Mouse (Mus musculus) forebrain, embryonic 13.5 days (tissue): ENCODE data around the gene Ndufs6. TPM values are rescaled to one million over a fixed set of nuclear protein-coding genes. Genes with fewer than 3 reads are reported as not detected.

Experiments used
- ATAC-seq: fragments of 200-750 bp; cut with Nextera tagmentation; 2 replicates; pipeline ENCODE4 v1.8.0; 2017
- H3K27ac ChIP-seq: fragments of 300-500 bp; sonication (generic); 2 replicates; pipeline ENCODE4 v1.5.1; 2015; ENCODE audit warnings: inconsistent platforms, mild to moderate bottlenecking, moderate library complexity
- H3K27me3 ChIP-seq: fragments of 300-500 bp; sonication (generic); 2 replicates; pipeline ENCODE4 v1.6.1; 2015; ENCODE audit warnings: mild to moderate bottlenecking, inconsistent platforms
- H3K36me3 ChIP-seq: fragments of 300-500 bp; sonication (generic); 2 replicates; pipeline ENCODE4 v1.6.1; 2015; ENCODE audit warnings: mild to moderate bottlenecking, inconsistent platforms; ENCODE audit not compliant: poor library complexity, severe bottlenecking
- H3K4me1 ChIP-seq: fragments of 300-500 bp; sonication (generic); 2 replicates; pipeline ENCODE4 v1.6.1; 2015; ENCODE audit warnings: inconsistent platforms
- H3K4me2 ChIP-seq: fragments of 300-500 bp; sonication (generic); 2 replicates; pipeline ENCODE4 v1.6.1; 2015; ENCODE audit warnings: inconsistent platforms, mild to moderate bottlenecking, moderate library complexity
- H3K4me3 ChIP-seq: fragments of 300-500 bp; sonication (generic); 2 replicates; pipeline ENCODE4 v1.5.1; 2015; ENCODE audit warnings: mild to moderate bottlenecking, inconsistent platforms
- H3K9ac ChIP-seq: fragments of 300-500 bp; sonication (generic); 2 replicates; pipeline ENCODE4 v1.6.1; 2015; ENCODE audit warnings: mild to moderate bottlenecking, inconsistent platforms
- H3K9me3 ChIP-seq: fragments of 300-500 bp; sonication (generic); replicated peaks from 2 replicates; pipeline ENCODE4 v1.6.1; 2016; ENCODE audit warnings: inconsistent platforms
- WGBS: fragments of 180-500 bp; shearing (Covaris S2); methylation state at CpG from one replicate; pipeline ENCODE4 v1.1.7; 2015; 5-methylcytosine and 5-hydroxymethylcytosine counted together
- polyA plus RNA-seq: library from polyadenylated mRNA; unstranded; fragments of >200 nt; fragmentation: Nextera tagmentation; extraction: Ambion mirVana; gene quantifications from 2 replicates; pipeline ENCODE4 v1.2.1, GENCODE M21; 2015

Gene Ndufs6
- polyA plus RNA-seq, 1 experiment from 2014 or later: 392 TPM

- no peaks in the 10 kb centered on the region for H3K9me3 ChIP-seq
- WGBS: 54% methylated on average over 6 of the region's 6 CpGs
These were observed 23.6 kb downstream of the Ndufs6 start for GRCm38 (mm10) chr13:73304729-73305128.

GRCm38 (mm10) chr13:73299322-73299721 is 29.0 kb downstream of the Ndufs6 start:
- WGBS: 86% methylated on average over 5 of the region's 5 CpGs
- Histone ChIP-seq H3K27ac (no peak overlapping the region), H3K36me3 (no peaks in the 10 kb centered on the region)

More at GRCm38 (mm10) chr13:73304729-73305128, 23.6 kb downstream of the Ndufs6 start:
- no peak overlapping the region for H3K9ac ChIP-seq
- no peaks in the 10 kb centered on the region for H3K36me3 ChIP-seq
- ATAC-seq: no peak
- peaks cover 18% of the 10 kb centered on the region for H3K4me1 ChIP-seq
- H3K27me3 ChIP-seq: 0 out of 2 replicates have a peak, but pooled peaks cover 5% of the 10 kb centered on the region
- H3K27ac ChIP-seq: no peak overlapping the region
- no peak overlapping the region for H3K4me3 ChIP-seq
- no peak overlapping the region for H3K4me2 ChIP-seq

GRCm38 (mm10) chr13:73298717-73299116 is 29.6 kb downstream of the Ndufs6 start:
- no peak overlapping the region for H3K4me2 ChIP-seq
- WGBS: 78% methylated on average over 4 of the region's 4 CpGs
- ATAC-seq: no peak

More at GRCm38 (mm10) chr13:73299322-73299721, 29.0 kb downstream of the Ndufs6 start:
- Histone ChIP-seq H3K9me3 (no peaks in the 10 kb centered on the region), H3K4me1 (no peaks in the 10 kb centered on the region), H3K4me3 (no peak overlapping the region), H3K27me3 (no peaks in the 10 kb centered on the region), H3K9ac (no peak overlapping the region), H3K4me2 (no peak overlapping the region)
- no peak for ATAC-seq

GRCm38 (mm10) chr13:73291102-73291501 is 37.2 kb downstream of the Ndufs6 start:
- Histone ChIP-seq H3K9me3 (no peaks in the 10 kb centered on the region), H3K36me3 (no peaks in the 10 kb centered on the region), H3K27me3 (no peaks in the 10 kb centered on the region), H3K27ac (no peak overlapping the region), H3K4me3 (no peak overlapping the region), H3K4me2 (no peak overlapping the region), H3K9ac (no peak overlapping the region), H3K4me1 (no peaks in the 10 kb centered on the region)
- WGBS: 49% methylated on average over 2 of the region's 2 CpGs
- ATAC-seq: no peak

More at GRCm38 (mm10) chr13:73298717-73299116, 29.6 kb downstream of the Ndufs6 start:
- Histone ChIP-seq H3K9ac (no peak overlapping the region), H3K9me3 (no peaks in the 10 kb centered on the region), H3K4me1 (no peaks in the 10 kb centered on the region), H3K4me3 (no peak overlapping the region), H3K27me3 (no peaks in the 10 kb centered on the region), H3K36me3 (no peaks in the 10 kb centered on the region), H3K27ac (no peak overlapping the region)

GRCm38 (mm10) chr13:73290206-73290605 is 38.1 kb downstream of the Ndufs6 start:
- no peak for ATAC-seq
- Histone ChIP-seq H3K27ac (no peak overlapping the region), H3K36me3 (no peaks in the 10 kb centered on the region), H3K27me3 (no peaks in the 10 kb centered on the region), H3K4me2 (no peak overlapping the region), H3K4me1 (no peaks in the 10 kb centered on the region), H3K4me3 (no peak overlapping the region), H3K9ac (no peak overlapping the region), H3K9me3 (no peaks in the 10 kb centered on the region)
- 88% methylated on average over 6 of the region's 6 CpGs for WGBS

GRCm38 (mm10) chr13:73283534-73283933 is 44.8 kb downstream of the Ndufs6 start:
- H3K4me1 ChIP-seq: no peaks in the 10 kb centered on the region
- H3K9ac ChIP-seq: no peak overlapping the region
- ATAC-seq: no peak
- no peaks in the 10 kb centered on the region for H3K9me3 ChIP-seq
- H3K27ac ChIP-seq: no peak overlapping the region
- no peaks in the 10 kb centered on the region for H3K36me3 ChIP-seq
- no peak overlapping the region for H3K4me2 ChIP-seq
- WGBS: 93% methylated on average over 1 of the region's 1 CpGs
- H3K4me3 ChIP-seq: no peak overlapping the region
- peaks cover 12% of the 10 kb centered on the region; the same call in 1 of the 2 replicates for H3K27me3 ChIP-seq

GRCm38 (mm10) chr13:73282407-73282806 is 45.9 kb downstream of the Ndufs6 start:
- no peak for ATAC-seq
- H3K4me3 ChIP-seq: no peak overlapping the region

GRCm38 (mm10) chr13:73279196-73279595 is 49.1 kb downstream of the Ndufs6 start:
- H3K4me1 ChIP-seq: no peaks in the 10 kb centered on the region
- peaks cover 40% of the 10 kb centered on the region for H3K27me3 ChIP-seq
- 74% methylated on average over 1 of the region's 1 CpGs for WGBS
- no peaks in the 10 kb centered on the region for H3K9me3 ChIP-seq
- no peak for ATAC-seq
- no peaks in the 10 kb centered on the region for H3K36me3 ChIP-seq
- H3K4me3 ChIP-seq: no peak overlapping the region
- no peak overlapping the region for H3K4me2 ChIP-seq
- no peak overlapping the region for H3K9ac ChIP-seq
- no peak overlapping the region for H3K27ac ChIP-seq

More at GRCm38 (mm10) chr13:73282407-73282806, 45.9 kb downstream of the Ndufs6 start:
- WGBS: 95% methylated on average over 2 of the region's 2 CpGs
- H3K9me3 ChIP-seq: no peaks in the 10 kb centered on the region
- H3K27me3 ChIP-seq: peaks cover 18% of the 10 kb centered on the region; the same call in 1 of the 2 replicates
- H3K9ac ChIP-seq: no peak overlapping the region
- no peaks in the 10 kb centered on the region for H3K36me3 ChIP-seq
- H3K27ac ChIP-seq: no peak overlapping the region
- H3K4me2 ChIP-seq: no peak overlapping the region
- no peaks in the 10 kb centered on the region for H3K4me1 ChIP-seq

- Histone ChIP-seq H3K4me1 (no peaks in the 10 kb centered on the region), H3K9ac (no peak overlapping the region), H3K27ac (no peak overlapping the region), H3K36me3 (no peaks in the 10 kb centered on the region), H3K4me3 (no peak overlapping the region), H3K27me3 (peaks cover 52% of the 10 kb centered on the region), H3K9me3 (no peaks in the 10 kb centered on the region), H3K4me2 (no peak overlapping the region)
- ATAC-seq: no peak
- 81% methylated on average over 1 of the region's 1 CpGs for WGBS
These were observed 50.5 kb downstream of the Ndufs6 start for GRCm38 (mm10) chr13:73277797-73278196.

- Histone ChIP-seq H3K27me3 (peaks cover 54% of the 10 kb centered on the region), H3K4me1 (no peaks in the 10 kb centered on the region), H3K4me3 (no peak overlapping the region), H3K9ac (no peak overlapping the region), H3K36me3 (no peaks in the 10 kb centered on the region), H3K27ac (no peak overlapping the region), H3K9me3 (no peaks in the 10 kb centered on the region), H3K4me2 (no peak overlapping the region)
- ATAC-seq: no peak
- WGBS: 84% methylated on average over 6 of the region's 6 CpGs
These were observed 51.0 kb downstream of the Ndufs6 start for GRCm38 (mm10) chr13:73277361-73277760.

GRCm38 (mm10) chr13:73273536-73273935 is 54.8 kb downstream of the Ndufs6 start:
- no peak overlapping the region for H3K4me3 ChIP-seq
- peaks cover 22% of the 10 kb centered on the region for H3K4me1 ChIP-seq
- no peak overlapping the region for H3K9ac ChIP-seq
- no peaks in the 10 kb centered on the region for H3K9me3 ChIP-seq
- no peak for ATAC-seq
- H3K4me2 ChIP-seq: no peak overlapping the region
- WGBS: 31% methylated on average over 1 of the region's 1 CpGs
- H3K36me3 ChIP-seq: no peaks in the 10 kb centered on the region
- peaks cover 84% of the 10 kb centered on the region for H3K27me3 ChIP-seq
- H3K27ac ChIP-seq: no peak overlapping the region

- Histone ChIP-seq H3K9ac (no peak overlapping the region), H3K9me3 (no peaks in the 10 kb centered on the region), H3K36me3 (no peaks in the 10 kb centered on the region), H3K4me2 (no peak overlapping the region), H3K4me1 (peaks cover 25% of the 10 kb centered on the region), H3K27me3 (peaks cover 89% of the 10 kb centered on the region), H3K4me3 (no peak overlapping the region), H3K27ac (no peak overlapping the region)
- ATAC-seq: no peak
These were observed 55.5 kb downstream of the Ndufs6 start for GRCm38 (mm10) chr13:73272794-73273282.
